Mouse (Mus musculus): ENCODE results near the gene Clic1.

Gene Clic1

GRCm38 (mm10) chr17:35064951-35065947 lies 15.5 kb downstream of the Clic1 start, which contains the start of gene Ly6g6c:
Ly6g6c (plus strand) TSS chr17:35065388.
- DNase-seq (ENCODE audit: low spot score), result peak; percentile 86

DNA sequence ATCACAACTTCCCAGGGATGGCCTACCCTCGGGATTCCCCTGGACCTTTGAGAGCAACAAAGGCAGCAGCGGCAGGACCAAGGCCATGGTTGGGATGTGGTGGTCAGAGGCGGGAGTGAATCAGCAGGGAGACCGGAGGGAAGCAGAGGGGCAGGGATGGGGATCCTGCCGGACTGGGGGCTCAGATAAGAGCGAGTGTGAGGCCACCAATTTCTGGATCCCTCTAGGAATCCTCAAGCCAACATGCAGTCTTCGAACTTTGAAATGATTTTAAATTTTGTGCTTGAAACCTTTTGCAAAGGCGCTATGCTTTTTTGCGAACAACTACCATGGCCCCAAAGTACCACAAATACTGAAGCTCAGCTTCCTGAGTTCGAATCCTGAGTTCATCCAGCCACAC lies 16.3 kb downstream of the Clic1 start, which contains the start of gene Mpig6b:
Gene Mpig6b, minus strand, starts transcription at position 101 of the 400 bp plus-strand sequence.
- no peak for DNase-seq (ENCODE audit: low spot score)

- DNase-seq (ENCODE audit: low spot score), result peak; percentile 58
Measured at GRCm38 (mm10) chr17:35068213-35068914, 18.6 kb downstream of the Clic1 start.

GRCm38 (mm10) chr17:35070556-35071229 lies 20.9 kb downstream of the Clic1 start:
- peak; percentile 36 for DNase-seq (ENCODE audit: low spot score)

DNA sequence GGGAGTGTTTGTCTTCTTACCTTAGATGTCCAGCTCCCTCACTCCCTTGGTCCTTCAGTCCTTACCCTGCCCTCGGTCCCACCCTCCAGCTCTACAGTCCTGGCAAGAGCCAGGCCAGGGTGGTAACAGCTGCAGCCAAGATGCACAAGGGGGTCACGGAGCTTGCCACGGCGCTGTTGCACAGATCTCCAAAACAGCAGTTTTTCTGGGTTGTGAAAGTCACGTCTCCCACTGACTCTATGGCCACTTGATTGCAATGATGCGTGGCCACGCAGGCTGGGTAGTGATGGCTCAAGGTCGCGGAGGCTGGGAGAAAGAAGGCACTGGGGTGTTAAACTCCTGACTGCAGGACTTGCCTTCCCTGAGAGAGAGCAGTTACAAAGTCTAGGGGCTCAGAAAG lies 21.7 kb downstream of the Clic1 start:
- no peak for DNase-seq (ENCODE audit: low spot score)

- no peak for DNase-seq (ENCODE audit: low spot score)
Measured at GRCm38 (mm10) chr17:35074097-35074496, 24.3 kb downstream of the Clic1 start.

- no peak for DNase-seq (ENCODE audit: low spot score)
Measured at GRCm38 (mm10) chr17:35076507-35077176, 26.9 kb downstream of the Clic1 start, which contains the start of gene Ly6g6e. Ly6g6e (plus strand) TSS chr17:35076902.

- no peak for DNase-seq (ENCODE audit: low spot score)
Measured at GRCm38 (mm10) chr17:35077285-35077684, 27.5 kb downstream of the Clic1 start.

DNA sequence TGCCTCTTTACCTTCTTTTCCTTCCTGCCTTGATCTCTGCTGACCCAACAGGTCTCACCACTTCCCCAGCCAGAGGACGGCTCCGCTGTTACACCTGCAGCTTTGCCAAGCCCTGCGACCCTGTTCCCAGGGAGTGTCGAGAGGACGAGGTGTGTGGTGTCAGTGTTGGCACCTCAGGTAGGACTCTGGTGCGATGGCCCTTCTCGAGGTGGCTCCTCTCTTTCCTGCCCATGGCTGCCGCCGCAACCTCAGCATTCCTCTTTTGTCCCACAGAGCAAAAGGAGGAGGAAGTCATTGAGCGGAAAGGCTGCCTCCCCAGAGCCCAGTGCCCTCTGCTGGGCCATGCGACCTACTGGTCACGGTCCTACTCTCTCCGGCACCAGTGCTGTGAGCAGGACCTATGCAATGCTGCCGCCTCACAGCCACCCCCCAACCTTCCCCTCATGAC lies 28.0 kb downstream of the Clic1 start, which contains the start of gene Ly6g6d:
Gene Ly6g6d, minus strand, starts transcription at position 280 of the 448 bp plus-strand sequence.
- peak; percentile 62 for DNase-seq (ENCODE audit: low spot score)

DNA sequence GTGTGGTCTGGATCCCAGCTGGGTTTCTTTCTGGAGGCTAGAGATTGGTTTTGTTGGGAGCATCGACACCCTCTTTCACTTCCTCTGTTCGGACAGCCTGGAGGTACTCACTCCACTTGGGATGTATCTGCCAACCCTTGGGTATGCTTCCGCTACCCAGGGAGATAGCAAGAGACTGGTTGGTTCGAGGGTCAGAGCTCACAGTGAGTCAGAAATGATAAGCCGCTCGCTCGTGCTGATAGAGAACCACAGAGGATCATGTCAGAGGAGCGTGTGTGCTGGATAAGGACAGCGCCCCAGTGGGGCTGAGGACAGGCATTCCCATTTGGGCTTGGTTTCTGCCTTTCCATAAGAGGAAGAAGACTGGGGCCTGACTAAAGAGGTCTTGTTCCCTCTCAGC lies 30.0 kb downstream of the Clic1 start:
- DNase-seq (ENCODE audit: low spot score), result no peak

DNA sequence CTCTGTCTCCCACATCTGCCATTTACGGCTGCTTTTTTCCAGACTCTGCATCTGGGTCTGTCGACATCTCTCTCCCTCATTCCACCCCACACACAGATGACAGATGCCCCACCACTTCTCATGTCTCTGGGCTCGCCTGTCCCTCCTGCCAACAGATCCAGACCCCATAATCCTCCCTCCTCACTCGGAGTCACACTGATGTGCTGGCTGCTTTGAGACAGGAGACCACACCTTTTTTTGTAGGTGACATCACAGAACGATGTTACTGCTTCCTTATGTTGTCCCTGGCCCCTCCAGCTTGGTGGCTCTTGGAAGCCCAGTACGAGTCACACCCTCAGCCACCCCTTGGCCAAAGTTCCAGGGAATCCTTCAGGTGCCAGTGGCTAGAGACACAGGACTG lies 30.5 kb downstream of the Clic1 start:
- no peak for DNase-seq (ENCODE audit: low spot score)

DNA sequence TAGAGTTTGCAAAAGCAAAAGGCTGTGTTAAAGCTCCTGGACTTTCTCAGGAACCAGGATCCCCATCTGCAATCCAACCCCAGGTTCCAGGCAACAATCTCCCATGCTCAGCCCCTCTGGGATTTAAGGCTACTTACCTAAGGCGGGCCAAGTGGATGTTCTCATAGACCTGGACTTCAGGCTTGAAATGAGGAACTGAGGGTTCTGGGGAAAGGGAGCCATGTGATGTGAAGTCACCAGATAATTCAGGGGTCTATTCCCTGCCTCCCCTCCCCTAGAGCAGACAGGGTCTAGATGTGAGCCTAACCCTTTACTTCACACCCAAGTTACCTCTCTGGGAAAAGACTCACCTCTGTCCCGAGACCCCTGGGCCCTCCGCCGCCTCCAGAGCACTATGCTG lies 30.9 kb downstream of the Clic1 start:
- DNase-seq (ENCODE audit: low spot score), result no peak

- no peak for DNase-seq (ENCODE audit: low spot score)
Measured at GRCm38 (mm10) chr17:35082841-35083576, 33.2 kb downstream of the Clic1 start.

DNA sequence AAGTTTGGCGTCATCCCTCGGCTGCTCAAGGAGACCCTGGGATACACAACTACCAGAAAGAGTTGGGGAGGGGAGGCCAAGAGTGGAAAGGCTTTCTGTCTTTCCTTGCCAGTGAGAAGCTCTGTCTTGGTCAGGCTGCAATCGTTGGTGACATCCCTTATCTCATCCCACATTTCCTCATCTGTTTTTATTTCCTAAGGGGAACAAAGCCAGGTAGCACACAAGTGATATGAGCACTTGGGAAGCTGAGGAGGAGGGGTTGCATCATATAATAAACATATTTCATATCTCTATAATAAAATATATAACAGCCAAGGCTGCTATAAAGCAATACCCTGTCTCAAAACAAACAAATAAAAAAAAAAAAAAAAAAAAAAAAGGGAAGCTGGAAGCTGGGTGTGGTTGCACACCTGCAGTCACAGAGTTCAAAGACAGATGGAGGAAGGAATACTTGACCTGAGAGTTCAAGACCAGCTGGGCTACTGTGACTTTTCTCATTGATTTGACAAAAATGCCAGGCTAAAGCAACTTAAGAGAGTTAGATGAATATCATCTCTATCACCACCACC lies 34.2 kb downstream of the Clic1 start:
- no peak for DNase-seq (ENCODE audit: low spot score)

DNA sequence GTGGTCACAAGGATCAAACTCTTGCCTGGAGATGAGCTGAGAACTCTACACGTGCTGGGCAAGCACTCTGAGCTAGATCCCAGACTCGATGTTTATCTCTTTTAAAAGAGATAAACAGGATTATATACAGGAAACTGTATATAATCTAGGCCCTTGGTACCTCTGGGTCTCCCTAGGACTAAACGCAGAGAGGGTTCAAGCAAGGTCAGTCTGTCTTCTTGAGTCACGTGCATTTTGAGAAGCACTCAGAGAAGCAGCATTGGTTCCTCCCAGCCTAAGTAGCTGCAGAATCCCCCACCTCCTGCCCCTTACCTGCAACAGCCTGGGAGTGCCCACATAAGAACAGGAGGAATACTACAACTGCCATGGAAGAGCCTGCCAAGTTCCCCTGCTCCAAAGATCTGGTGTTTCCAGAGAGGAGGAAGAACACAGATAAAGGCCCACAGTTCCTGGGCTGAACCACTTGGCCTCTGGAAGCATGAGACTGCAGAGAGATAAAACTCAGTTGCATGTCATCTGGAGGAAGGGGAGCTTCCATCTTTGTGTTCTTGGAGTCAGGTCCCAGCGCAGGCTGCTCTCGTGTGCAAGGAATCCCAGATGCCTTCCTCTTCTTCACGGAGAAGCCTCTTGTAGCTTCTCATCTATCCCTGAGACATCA lies 35.6 kb downstream of the Clic1 start, which contains the start of gene Ly6g6f:
Gene Ly6g6f, minus strand, starts transcription at position 403 of the 658 bp plus-strand sequence.
- DNase-seq (ENCODE audit: low spot score), result no peak

- no peak for DNase-seq (ENCODE audit: low spot score)
Measured at GRCm38 (mm10) chr17:35088151-35088550, 38.4 kb downstream of the Clic1 start.

DNA sequence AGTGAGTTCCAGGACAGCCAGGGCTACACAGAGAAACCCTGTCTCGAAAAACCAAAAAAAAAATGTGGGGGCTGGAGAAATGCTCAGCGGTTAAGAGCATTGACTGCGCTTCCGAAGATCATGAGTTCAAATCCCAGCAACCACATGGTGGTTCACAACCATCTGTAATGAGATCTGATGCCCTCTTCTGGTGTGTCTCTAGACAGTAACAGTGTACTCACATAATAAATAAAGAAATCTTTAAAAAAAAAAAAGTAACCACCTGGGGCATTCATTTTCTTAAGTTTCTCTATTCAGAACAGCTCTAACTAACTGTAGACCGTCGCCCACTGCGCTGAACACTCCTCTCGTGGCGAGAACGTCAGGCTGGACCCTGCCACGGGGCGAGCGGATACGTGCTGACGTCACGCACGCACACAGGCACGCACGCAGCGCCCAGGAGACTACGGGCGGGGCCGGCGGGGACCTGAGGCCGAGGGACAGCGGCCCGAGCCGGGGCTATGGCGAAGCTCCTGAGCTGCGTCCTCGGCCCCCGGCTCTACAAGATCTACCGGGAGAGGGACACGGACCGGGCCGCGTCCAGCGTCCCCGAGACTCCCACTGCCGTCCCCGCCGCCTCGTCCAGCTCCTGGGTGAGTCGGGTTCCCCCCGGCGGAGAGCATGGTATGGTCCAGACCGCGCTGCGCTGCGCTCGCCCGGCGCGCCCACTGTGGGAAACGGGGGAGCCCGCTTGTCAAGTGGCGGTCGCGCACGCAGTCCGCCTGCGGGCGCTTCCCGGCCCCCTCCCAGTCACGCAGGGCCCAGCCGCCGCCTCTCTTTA lies 39.3 kb downstream of the Clic1 start, which contains the start of gene Abhd16a:
Gene Abhd16a, plus strand, starts transcription at position 439 of the 820 bp plus-strand sequence.
- DNase-seq (ENCODE audit: low spot score), result peak; percentile 92

DNA sequence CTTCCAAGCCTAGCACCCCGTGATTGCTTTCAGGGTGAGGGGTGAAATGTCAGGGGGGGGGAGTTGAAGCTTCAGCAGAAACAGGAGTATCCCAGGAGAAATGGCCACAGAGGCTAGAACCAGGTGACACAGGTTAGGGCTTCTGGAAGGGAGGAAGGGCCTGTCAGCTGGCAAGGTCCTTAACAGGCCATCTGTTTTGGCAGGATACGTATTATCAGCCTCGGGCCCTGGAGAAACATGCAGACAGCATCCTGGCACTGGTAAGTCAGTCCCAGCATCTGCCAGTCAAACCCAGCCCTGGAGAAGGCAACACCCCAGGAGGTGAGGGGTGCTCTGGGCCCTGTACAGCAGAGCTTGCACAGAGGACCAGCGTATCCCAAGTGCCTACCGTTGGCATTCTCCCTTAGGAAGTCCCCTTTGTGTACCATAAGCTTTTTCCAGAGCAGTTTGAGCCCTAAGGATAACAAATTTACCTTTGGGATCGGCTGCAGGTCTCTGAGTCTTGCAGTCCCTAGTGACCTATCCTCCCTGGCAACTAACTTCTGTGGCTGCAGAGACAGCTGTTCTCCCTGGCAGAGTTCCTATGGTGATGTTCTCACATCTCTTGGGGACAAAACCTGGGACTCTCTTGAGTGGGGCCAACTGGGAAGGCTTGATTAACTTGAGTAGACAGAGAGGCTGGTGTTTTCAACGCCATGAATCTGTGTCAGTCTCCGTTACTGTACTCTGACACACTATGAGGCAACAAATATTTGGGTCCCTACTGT lies 40.6 kb downstream of the Clic1 start:
- DNase-seq (ENCODE audit: low spot score), result no peak

All from urinary bladder, postnatal 14 days (tissue).